ENCODE assay signal across 18 mouse cellular contexts in the genomic region with DNA sequence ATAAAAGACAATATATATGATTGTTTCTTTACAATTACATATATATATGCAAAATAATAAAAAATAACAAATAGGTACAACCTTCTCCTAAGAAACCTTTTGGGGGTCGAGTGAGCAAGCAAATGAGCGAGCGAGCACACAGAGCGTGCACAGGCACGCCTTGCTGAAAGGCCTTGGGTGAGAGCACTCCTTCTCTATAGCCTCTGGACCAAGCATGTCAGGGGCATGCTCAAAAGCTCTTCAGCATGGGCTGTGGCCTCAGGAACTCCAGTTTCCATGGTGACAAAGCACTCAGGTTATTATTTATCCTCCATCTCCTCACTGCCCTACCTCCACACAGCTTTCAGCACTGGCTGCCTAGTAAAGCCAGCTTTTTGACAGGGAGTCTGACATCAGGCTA. TPM values are rescaled to one million over a fixed set of nuclear protein-coding genes. Genes with fewer than 3 reads are reported as not detected.
DNase-seq lines count a peak whose midpoint lies in the region; ATAC-seq and TF ChIP-seq lines count a peak whose summit lies in the region.
"Had no signal": no experiment of that assay in that cellular context is flagged by ENCODE, and none has a peak within 500 bp of the region (broad histone marks: within the 10 kb centered on the region; RNA-seq: fewer than 3 reads in every experiment).

No protein-coding gene starts in this region.

- 88% methylated on average over 5 of the region's 5 CpGs for whole genome bisulfite sequencing in hindbrain, postnatal 0 days
- WGBS in hindbrain, embryonic 14.5 days, result 77% methylated on average over 5 of the region's 5 CpGs
- 66% methylated on average over 5 of the region's 5 CpGs for WGBS in kidney, embryonic 15.5 days

- no peaks in the 10 kb centered on the region for H3K27me3 ChIP-seq in hindbrain, postnatal 0 days (ENCODE audit: insufficient read depth, low read length)
- no peaks in the 10 kb centered on the region for H3K27me3 ChIP-seq in hindbrain, embryonic 14.5 days (ENCODE audit: control insufficient read depth, insufficient read depth, low read length)
- H3K27me3 ChIP-seq in kidney, embryonic 15.5 days, result no peaks in the 10 kb centered on the region
- H3K27me3 ChIP-seq: liver, embryonic 15.5 days had no signal

- H3K4me3 ChIP-seq in hindbrain, postnatal 0 days (ENCODE audit: low read length), result no peak overlapping the region
- H3K4me3 ChIP-seq in hindbrain, embryonic 14.5 days (replicated peaks; ENCODE audit: low read length), result no peak overlapping the region
- no peak overlapping the region for H3K4me3 ChIP-seq in kidney, embryonic 15.5 days (replicated peaks)
- H3K4me3 ChIP-seq: liver, embryonic 15.5 days had no signal

- H3K9ac ChIP-seq in hindbrain, postnatal 0 days (replicated peaks; ENCODE audit: low read length), result no peak overlapping the region
- no peak overlapping the region for H3K9ac ChIP-seq in hindbrain, embryonic 14.5 days
- no peak overlapping the region for H3K9ac ChIP-seq in kidney, embryonic 15.5 days
- H3K9ac ChIP-seq: liver, embryonic 15.5 days had no signal

- no peak overlapping the region for H3K4me2 ChIP-seq in hindbrain, postnatal 0 days (ENCODE audit: low read depth, low read length)
- no peak overlapping the region for H3K4me2 ChIP-seq in hindbrain, embryonic 14.5 days (replicated peaks)
- H3K4me2 ChIP-seq in kidney, embryonic 15.5 days, result no peak overlapping the region
- H3K4me2 ChIP-seq: heart, embryonic 11.5 days; liver, embryonic 15.5 days had no signal

- TF ChIP-seq CTCF in hindbrain, postnatal 0 days (IDR thresholded peaks at IDR 0.05; ENCODE audit: low read depth), result no peak
- TF ChIP-seq CTCF in brain, embryonic 14.5 days (IDR thresholded peaks at IDR 0.05; ENCODE audit: borderline replicate concordance, extremely low read depth, insufficient read depth, insufficient read length), result no peak

- H3K4me1 ChIP-seq in hindbrain, postnatal 0 days (ENCODE audit: insufficient read depth, low read length), result no peaks in the 10 kb centered on the region
- no peaks in the 10 kb centered on the region for H3K4me1 ChIP-seq in hindbrain, embryonic 14.5 days (replicated peaks; ENCODE audit: control insufficient read depth, insufficient read depth, low read length)
- H3K4me1 ChIP-seq in kidney, embryonic 15.5 days, result peaks cover 6% of the 10 kb centered on the region; the same call in 1 of the 2 replicates

- no peak overlapping the region for H3K27ac ChIP-seq in hindbrain, postnatal 0 days
- H3K27ac ChIP-seq in hindbrain, embryonic 14.5 days, result no peak overlapping the region
- H3K27ac ChIP-seq in kidney, embryonic 15.5 days, result no peak overlapping the region
- H3K27ac ChIP-seq: liver, embryonic 15.5 days had no signal

- DNase-seq in hindbrain, postnatal 0 days (ENCODE audit: low spot score), result no peak
- DNase-seq in hindbrain, embryonic 14.5 days (ENCODE audit: low spot score), result no peak
- peak; percentile 44 for DNase-seq in ES-CJ7 (ENCODE audit: low read depth, low spot score)
- DNase-seq in brain, embryonic 14.5 days (ENCODE audit: low read depth), result peak; percentile 60
- DNase-seq in lung, postnatal 36 days, result peak; percentile 41
- DNase-seq: adrenal gland, adult 2 months; cerebellum, adult 2 months; gastrocnemius, postnatal 14 days; heart, postnatal 4 days; kidney, adult 11 months; layer of hippocampus, postnatal 36 days; right cerebral cortex, postnatal 4 days; thymus, adult 18-20 months had no signal

- H3K36me3 ChIP-seq in hindbrain, postnatal 0 days (ENCODE audit: insufficient read depth, low read length), result no peaks in the 10 kb centered on the region
- H3K36me3 ChIP-seq in hindbrain, embryonic 14.5 days (replicated peaks; ENCODE audit: control insufficient read depth, insufficient read depth), result no peaks in the 10 kb centered on the region
- peaks cover 46% of the 10 kb centered on the region for H3K36me3 ChIP-seq in kidney, embryonic 15.5 days

- TF ChIP-seq POLR2A in brain, embryonic 14.5 days (IDR thresholded peaks at IDR 0.05; ENCODE audit: borderline replicate concordance, extremely low read depth, insufficient read depth, insufficient read length, poor library complexity, severe bottlenecking), result no peak

- no peaks in the 10 kb centered on the region for H3K9me3 ChIP-seq in hindbrain, postnatal 0 days (ENCODE audit: low read length)
- H3K9me3 ChIP-seq in hindbrain, embryonic 14.5 days (ENCODE audit: control insufficient read depth, low read length), result no peaks in the 10 kb centered on the region
- H3K9me3 ChIP-seq in kidney, embryonic 15.5 days (replicated peaks), result no peaks in the 10 kb centered on the region
- H3K9me3 ChIP-seq: liver, embryonic 15.5 days had no signal

- ATAC-seq in hindbrain, postnatal 0 days, result peak; percentile 38; the same call in 1 of the 2 replicates
- ATAC-seq in hindbrain, embryonic 14.5 days (ENCODE audit: low FRiP score), result no peak
- ATAC-seq in kidney, embryonic 15.5 days (replicated peaks; ENCODE audit: low FRiP score), result no peak
- no peak for ATAC-seq in megakaryocyte, adult 5-6 weeks (ENCODE audit: poor library complexity, severe bottlenecking)
- ATAC-seq: CD4-positive, CD25-positive, alpha-beta regulatory T cell, adult 4 months had no signal

RNA-seq across cellular contexts. Expression of a gene that starts 23.2 kb away (rescaled TPM):
- total RNA-seq in hindbrain, postnatal 0 days (2014; rRNA removed), result 69.2 and 78.5 TPM in 2 replicates
- polyA plus RNA-seq in hindbrain, postnatal 0 days (2015; fragmentation: Nextera tagmentation; extraction: Ambion mirVana), result 10.8 and 13.3 TPM in 2 replicates
- polyA plus RNA-seq in hindbrain, embryonic 14.5 days (2014; fragmentation: Nextera tagmentation; extraction: Ambion mirVana), result 31.7 and 36.4 TPM in 2 replicates
- 31.8 and 51.5 TPM in 2 replicates for polyA plus RNA-seq in brain, embryonic 14.5 days (2012; rRNA removed)
- polyA plus RNA-seq in kidney, embryonic 15.5 days (2015; fragmentation: Nextera tagmentation; extraction: Ambion mirVana), result 6.1 and 6.3 TPM in 2 replicates
- total RNA-seq in megakaryocyte, adult 5-6 weeks (2015), result 0.05 and 0.29 TPM in 2 replicates
- total RNA-seq in megakaryocyte, adult 5-6 weeks (2017), result not detected in 2 replicates
- total RNA-seq: heart, postnatal 4 days had no signal
- polyA plus RNA-seq: CD4-positive, CD25-positive, alpha-beta regulatory T cell, adult 4 months had no signal

RNA-seq across cellular contexts. Expression of a gene that starts 35.2 kb away (rescaled TPM):
- 5.4 and 5.5 TPM in 2 replicates for total RNA-seq in hindbrain, postnatal 0 days (2014; rRNA removed)
- 3.9 and 4.4 TPM in 2 replicates for polyA plus RNA-seq in hindbrain, postnatal 0 days (2015; fragmentation: Nextera tagmentation; extraction: Ambion mirVana)
- 6.7 and 6.8 TPM in 2 replicates for polyA plus RNA-seq in hindbrain, embryonic 14.5 days (2014; fragmentation: Nextera tagmentation; extraction: Ambion mirVana)
- polyA plus RNA-seq in brain, embryonic 14.5 days (2012; rRNA removed), result 10.4 and 13.3 TPM in 2 replicates
- polyA plus RNA-seq in kidney, embryonic 15.5 days (2015; fragmentation: Nextera tagmentation; extraction: Ambion mirVana), result 29.7 and 29.9 TPM in 2 replicates
- 48.5 and 50.3 TPM in 2 replicates for total RNA-seq in megakaryocyte, adult 5-6 weeks (2015)
- 62.7 and 65.3 TPM in 2 replicates for total RNA-seq in megakaryocyte, adult 5-6 weeks (2017)

Comparison
In these comparisons a context has a peak if more than half of its experiments do, and no peak if none do; other contexts are left out.
1. DNase-seq: peak in ES-CJ7 (single experiment), brain, embryonic 14.5 days (single experiment) and lung, postnatal 36 days (single experiment); none in hindbrain, postnatal 0 days (single experiment) and hindbrain, embryonic 14.5 days (single experiment).